Mouse (Mus musculus) natural killer cell, adult 2 months (primary cell): ENCODE data around the gene Myo3b.
"Not testable (repeated sequence)": the region's sequence is repeated elsewhere in the genome, so short reads cannot be mapped to it uniquely, and the experiment has no call there.

Source experiments
- DNase-seq, 2 experiments: peaks; one replicate each; pipeline ENCODE4 v3.0.0; 2022; ENCODE audit warnings: low spot score in 2 of 2

Myo3b gene

DNA sequence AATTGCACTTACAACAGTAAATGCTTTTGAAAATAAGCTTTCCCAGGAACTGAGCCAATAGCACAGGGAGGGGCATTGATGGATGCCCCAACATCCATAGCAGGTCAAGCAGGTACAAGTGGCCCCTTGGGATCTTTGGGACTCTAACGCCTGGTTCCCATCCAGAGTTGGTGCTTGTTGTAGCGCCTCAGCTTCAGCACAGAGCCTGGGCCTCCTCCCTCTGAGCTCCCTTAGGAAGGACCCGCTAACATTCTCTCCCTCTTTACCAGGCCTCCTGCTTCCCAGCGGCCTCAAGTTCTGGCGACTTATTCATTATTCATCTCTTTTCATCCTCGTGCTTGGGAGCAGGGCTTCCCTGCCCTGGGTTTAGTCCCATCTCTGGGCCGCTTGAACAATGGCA, at the start of gene Myo3b:
Gene Myo3b, plus strand, starts transcription at position 375 of the 400 bp plus-strand sequence.
- no peak for DNase-seq

GRCm38 (mm10) chr2:69989224-69989623, 49.7 kb upstream of the Myo3b start:
- no peak for DNase-seq

GRCm38 (mm10) chr2:69990647-69991046, 48.3 kb upstream of the Myo3b start:
- no peak for DNase-seq

- DNase-seq = not testable (repeated sequence)
Observed at GRCm38 (mm10) chr2:69994082-69994736, 44.7 kb upstream of the Myo3b start.

DNA sequence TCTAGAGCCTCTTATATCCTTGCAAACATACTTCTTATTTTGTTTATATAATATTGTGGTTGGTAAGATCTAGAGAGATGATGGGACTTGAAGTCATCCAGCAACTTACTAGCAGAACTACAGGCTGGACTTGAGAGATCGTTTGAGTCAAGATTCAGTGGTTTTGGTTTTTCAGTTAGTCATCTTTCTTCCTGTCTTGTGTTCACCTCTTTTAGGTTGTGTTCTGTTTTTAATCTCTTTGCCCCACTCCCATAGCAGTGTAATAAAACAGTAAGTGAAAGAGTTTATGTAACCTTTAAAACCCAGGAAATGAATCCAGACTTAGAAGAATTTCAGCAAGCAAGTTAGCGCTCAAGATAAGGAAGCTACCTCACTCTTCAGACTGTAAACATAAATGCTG, 44.1 kb upstream of the Myo3b start:
- DNase-seq = peak in 1 of 2 experiments; percentile 2

DNA sequence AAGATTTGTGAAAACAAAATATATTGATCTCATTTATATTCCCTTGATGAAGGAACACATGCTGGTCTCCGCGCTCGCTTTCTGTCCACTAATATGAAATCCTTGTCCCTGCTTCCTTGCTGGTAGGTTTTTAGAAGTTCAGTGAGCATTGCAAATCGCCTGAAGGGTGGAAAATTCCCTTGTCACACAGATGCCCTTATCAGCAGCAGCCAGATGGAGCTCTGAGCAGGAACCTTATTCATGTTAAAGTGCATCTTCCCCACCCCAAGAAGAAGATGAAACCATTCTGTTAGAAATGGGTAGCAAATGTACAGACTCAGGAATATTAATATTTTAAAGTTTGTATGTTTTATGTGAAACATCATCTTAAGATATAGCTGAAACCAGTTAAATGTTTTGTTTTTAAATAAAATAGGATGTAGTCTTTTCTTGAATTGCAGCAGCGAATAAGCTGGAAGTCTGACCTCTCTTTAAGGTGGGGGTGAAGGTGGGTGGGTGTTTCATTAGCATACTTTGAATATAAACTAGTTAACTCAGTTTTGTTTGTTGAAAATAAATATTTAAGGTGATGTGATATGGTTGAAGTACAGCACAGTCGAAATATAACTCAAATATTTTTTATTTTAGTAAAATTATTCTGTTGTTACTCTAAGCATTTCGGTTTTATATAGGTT, 39.7 kb upstream of the Myo3b start:
- DNase-seq = no peak

DNA sequence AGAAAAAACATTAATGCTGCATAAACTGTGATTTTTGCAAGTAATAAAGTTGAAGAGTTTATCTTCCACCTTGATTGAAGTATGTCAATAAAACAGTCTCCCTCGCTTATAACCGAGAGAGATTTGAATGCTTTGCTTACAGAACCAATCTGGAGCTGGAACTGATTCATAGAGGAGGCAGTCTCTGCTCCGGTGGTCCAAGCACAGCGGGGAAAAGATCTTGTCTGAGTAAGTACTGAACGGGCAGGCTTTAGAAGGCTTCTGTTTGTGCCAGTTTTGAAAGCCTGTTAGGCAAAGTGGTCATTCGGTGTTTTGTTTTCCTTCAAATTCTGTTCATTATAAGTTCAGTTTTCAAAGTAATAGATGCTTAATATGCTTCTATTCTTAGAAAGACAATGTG, 38.6 kb upstream of the Myo3b start:
- no peak for DNase-seq

DNA sequence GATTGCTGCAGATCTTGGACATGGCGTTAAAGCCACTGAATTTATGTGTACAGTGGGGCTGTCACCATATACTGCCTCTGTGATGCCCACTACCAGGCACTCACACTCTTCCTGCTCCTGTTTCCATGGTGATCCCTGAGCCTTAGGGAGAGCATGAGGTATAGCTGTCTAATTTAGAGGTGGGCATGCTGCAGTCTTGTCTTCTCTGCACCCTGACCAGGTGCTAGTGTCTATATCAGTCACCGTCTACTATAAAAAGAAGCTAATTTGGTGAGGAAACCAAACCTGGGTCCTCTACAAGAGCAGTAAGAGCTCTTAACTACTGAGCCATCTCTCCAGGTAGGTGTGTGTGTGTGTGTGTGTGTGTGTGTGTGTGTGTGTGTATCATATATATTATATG, 32.4 kb upstream of the Myo3b start:
- no peak for DNase-seq

DNA sequence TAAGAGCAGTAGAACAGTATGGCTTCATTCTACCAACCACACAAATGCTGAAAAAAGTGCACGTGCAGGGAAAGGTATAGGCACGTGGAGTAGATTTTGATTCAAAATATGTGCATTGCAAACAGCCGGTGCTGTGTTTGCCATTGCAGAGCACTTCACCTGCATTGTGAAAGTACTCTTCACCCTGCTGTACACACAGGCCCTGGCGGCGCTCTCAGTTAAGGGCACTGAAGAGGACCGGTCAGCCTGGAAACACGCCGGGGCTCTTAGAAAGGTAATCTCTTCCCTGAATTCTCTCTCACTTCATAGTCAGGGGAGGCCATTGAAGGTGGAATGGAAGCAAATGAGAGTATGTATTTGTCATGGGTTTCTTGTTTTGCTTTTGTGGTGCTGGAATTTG, 26.0 kb upstream of the Myo3b start:
- no peak for DNase-seq

- no peak for DNase-seq
Observed at GRCm38 (mm10) chr2:70018236-70018635, 20.7 kb upstream of the Myo3b start.

DNA sequence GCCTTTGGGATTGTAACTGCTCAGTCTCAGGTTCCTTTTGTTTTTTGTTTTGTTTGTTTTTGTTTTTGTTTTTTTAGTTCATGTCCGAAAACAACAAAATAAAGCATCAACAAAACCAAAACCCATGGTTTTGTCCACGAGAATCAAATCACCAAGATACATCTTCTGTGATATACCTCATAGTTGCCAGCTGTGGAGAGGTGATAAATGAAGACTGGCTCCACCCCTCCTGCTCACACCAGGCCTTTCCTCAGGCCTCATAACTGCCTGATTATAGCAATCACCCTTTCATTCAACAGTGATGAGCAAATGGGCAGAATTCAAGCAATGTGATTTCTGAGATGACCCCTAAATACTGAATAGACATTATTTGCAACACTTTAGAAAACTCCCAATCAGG, 14.5 kb upstream of the Myo3b start:
- DNase-seq = no peak

- DNase-seq = no peak
Observed at GRCm38 (mm10) chr2:70025711-70026110, 13.2 kb upstream of the Myo3b start.

DNA sequence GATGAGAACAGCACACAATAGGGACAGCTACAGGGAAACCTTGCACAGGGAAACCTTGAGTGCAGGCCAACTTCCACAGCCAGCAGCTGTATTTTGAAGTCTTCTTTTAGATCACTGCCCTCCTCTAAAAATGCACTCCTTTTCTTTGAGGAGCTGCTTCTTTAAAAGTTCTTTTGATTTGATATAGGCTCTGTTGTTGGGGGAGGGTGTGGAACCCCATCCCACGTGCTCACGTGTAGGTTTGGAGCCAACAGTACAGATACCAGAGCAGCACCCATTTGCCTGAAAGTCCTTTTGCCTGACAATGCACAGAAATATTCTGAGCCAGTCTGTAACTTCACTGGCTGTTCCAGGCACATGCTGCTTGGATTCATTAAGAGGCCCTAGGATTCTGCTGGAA, 7.5 kb upstream of the Myo3b start:
- DNase-seq = no peak

- no peak for DNase-seq
Observed at GRCm38 (mm10) chr2:70034895-70035294, 4.0 kb upstream of the Myo3b start.

GRCm38 (mm10) chr2:70035358-70035757, 3.6 kb upstream of the Myo3b start:
- no peak for DNase-seq

DNA sequence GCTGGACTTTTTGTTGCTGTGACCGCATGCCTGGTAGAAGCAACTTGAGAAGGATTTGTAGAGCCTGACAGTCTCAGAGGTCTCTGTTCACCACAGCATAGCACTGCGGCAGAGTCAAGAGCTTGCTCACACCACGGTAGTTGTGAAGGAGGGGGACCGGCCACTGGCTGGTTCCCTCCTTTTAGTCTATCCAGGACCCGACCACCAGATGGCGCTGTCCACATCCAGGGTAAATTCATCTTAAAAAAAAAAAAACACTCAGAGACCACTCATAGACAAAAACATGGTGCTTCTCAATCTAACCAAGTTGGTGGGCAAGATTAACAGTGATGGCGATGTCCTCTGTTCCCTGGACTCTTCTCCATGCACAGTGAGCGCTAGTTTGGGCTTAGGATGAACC, 1.7 kb upstream of the Myo3b start:
- peak; percentile 19 to 51 for DNase-seq

DNA sequence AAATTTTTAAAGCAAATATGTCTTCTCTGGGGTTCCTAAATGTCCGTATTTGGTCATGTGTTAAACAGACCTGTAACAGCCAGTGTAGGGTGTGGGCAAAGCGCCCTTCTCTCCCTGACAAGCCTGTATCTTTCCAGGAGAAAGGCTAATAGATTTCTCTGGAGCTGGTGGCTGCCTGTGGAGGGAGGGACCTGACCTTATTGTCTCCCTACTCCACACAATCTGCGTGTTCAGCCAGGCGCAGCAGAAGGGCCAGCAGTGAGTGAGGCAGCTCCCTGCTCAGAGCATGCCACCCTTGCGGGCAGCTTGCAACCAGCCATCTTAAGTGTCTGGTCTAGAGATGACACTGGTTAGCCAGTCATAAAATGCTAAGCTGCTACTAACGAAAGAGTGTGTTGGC, 5.5 kb downstream of the Myo3b start:
- no peak for DNase-seq

GRCm38 (mm10) chr2:70047868-70048267, 8.9 kb downstream of the Myo3b start:
- no peak for DNase-seq

DNA sequence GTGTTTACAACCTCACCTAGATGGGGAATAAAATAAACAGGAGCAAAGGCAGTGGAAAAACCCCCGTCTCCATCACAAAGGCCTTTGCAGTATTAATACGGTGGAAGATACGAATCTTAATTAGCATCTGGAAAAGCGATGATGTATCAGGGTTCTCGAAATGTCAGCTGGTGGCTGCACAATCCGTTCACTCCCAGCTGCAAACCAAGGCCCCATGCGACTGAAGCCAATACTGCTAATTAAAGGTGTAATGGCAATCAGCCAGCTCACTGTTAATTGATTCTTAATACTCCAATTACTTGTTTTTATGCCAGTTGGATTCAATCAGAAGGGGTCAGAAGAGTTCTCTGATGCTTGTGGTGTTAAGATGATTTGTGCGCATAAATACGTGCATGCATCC, 14.9 kb downstream of the Myo3b start:
- DNase-seq = no peak

GRCm38 (mm10) chr2:70058201-70058600, 19.3 kb downstream of the Myo3b start:
- no peak for DNase-seq

DNA sequence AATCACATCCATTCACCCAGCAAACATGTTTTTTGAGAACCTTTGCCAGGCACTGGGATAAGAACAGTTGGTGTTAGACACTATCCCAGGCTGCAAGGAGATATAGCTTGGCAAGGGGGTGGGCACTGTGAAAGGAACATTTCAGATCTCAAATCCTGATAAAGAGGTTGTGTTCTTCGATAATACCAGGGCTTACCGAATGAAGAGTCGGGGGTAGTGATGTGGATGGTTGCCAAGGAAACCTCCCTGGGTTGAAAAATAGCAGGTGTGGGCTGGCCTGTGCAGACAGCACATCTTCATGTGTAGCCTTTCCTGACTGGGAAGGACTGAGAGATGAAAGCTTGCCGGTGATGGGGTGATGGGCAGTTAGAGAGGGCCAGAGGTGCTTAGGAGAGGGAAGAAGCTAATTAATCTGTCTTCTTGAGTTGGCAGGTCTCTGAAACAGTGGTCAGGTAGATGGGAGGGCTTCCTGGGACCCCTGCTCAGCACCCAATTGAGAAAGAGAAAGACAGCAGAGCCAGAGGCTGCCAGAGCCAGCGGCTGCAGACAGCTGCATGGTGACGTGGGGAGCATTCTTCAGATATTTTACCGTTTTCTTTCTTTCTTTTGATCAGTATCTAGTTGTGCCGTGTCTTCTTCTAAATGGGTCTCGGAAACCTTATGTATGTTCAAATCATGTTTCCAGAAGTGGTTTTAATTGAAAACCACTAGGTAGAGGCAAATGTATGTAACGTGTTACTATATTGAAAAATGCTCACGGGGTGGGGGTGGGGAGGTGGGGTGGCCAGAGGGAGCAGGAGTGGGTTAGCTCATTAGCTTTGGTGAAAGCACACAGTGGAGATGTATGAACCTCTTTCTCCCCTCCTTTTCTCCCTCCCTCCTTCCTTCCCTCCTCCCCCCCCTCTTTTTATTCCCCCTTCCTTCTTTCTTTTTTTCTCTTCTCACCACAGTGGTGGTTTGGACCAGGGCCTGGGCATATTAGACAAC, 21.7 kb downstream of the Myo3b start:
- DNase-seq = no peak

GRCm38 (mm10) chr2:70065116-70065515, 26.2 kb downstream of the Myo3b start:
- no peak for DNase-seq
